Mouse (Mus musculus) cerebellum, adult 2 months (tissue): ENCODE measurements at regions not wholly inside any gene's neighbourhood (a gene's known extent, or its start where the extent isn't known, plus 50 kb on each side); places are given as distances from the start of the nearest gene placed in this dataset.

ENCODE experiments used
- DNase-seq, 2 experiments: peaks; one replicate each; pipeline ENCODE4 v3.0.0; 2021
- H3K27ac ChIP-seq: fragments of 200-500 bp; 2 replicates; pipeline ENCODE4 v1.5.1; 2012; ENCODE audit warnings: low read length, control low read depth, inconsistent platforms; ENCODE audit not compliant: insufficient read depth
- H3K27me3 ChIP-seq: fragments of 200-500 bp; 2 replicates; pipeline ENCODE4 v1.6.1; 2012; ENCODE audit warnings: inconsistent platforms, mild to moderate bottlenecking, low read length, moderate library complexity; ENCODE audit not compliant: control insufficient read depth, insufficient read depth
- H3K4me1 ChIP-seq: fragments of 200-500 bp; 2 replicates; pipeline ENCODE4 v1.6.1; 2011; ENCODE audit warnings: low read length; ENCODE audit not compliant: control insufficient read depth, insufficient read depth
- H3K4me3 ChIP-seq: fragments of 200-500 bp; replicated peaks from 2 replicates; pipeline ENCODE3; 2011; ENCODE audit warnings: mild to moderate bottlenecking, low read depth, low read length, control low read depth; ENCODE audit not compliant: insufficient read depth
- CTCF ChIP-seq: fragments of 200-500 bp; IDR thresholded peaks from 2 replicates; pipeline ENCODE4 v1.5.1; 2011; ENCODE audit warnings: low read depth, mild to moderate bottlenecking, control low read depth, low read length, moderate library complexity, borderline replicate concordance; ENCODE audit not compliant: insufficient read depth
- POLR2A ChIP-seq: fragments of 200-500 bp; IDR thresholded peaks from 2 replicates; pipeline ENCODE4 v1.6.1; 2011; ENCODE audit warnings: low read length, control low read depth, borderline replicate concordance; ENCODE audit not compliant: insufficient read depth
- WGBS: fragments of 180-500 bp; shearing (Covaris S2); methylation state at CpG from one replicate; pipeline ENCODE4 v1.1.7; 2018; 5-methylcytosine and 5-hydroxymethylcytosine counted together

DNA sequence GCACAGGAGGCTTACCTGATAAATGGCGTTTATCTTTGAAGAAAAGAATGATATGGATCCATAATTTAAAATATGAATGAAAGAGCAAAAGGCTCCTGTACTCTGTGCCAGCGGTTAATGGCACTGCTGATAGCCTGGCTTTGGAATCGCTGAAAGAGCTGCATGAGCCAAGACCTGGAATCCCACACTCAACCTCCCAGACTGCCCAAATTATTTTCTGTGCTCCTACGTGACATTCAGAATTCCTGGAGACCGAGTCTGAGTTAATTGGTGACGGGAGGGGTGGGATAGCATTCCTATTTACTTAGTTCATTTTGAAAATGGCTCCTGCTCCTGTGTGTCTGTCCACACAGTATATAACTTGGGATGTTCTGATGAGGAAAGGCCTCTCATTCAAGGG is 129.0 kb upstream of the Dyrk2 start:
- Histone ChIP-seq H3K27me3 (no peaks in the 10 kb centered on the region), H3K27ac (no peak overlapping the region), H3K4me1 (no peaks in the 10 kb centered on the region), H3K4me3 (no peak overlapping the region)
- WGBS: 61% methylated on average over 6 of the region's 6 CpGs
- no peak for TF ChIP-seq CTCF
- no peak for TF ChIP-seq POLR2A
- DNase-seq: no peak

DNA sequence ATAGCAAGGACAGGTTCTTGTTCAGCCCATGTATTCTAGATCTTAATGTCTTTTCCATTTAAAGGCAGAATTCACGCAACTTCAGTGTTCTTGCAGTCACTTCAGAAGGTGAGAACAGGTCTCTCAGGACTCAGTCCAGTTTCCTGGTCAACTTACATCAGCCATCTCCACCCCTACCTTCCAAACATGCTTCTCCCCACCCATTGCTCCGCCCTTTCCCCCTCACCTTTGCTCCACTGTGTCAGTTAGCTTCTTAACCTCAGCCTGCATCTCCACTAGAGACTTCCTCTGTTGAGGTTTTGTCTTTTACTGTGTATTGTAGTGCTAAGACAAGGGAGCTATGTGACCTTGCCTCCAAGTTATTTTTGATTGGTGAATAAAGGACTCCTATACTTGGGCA is 127.0 kb upstream of the Dyrk2 start:
- no peaks in the 10 kb centered on the region for H3K27me3 ChIP-seq
- no peak overlapping the region for H3K27ac ChIP-seq
- 92% methylated on average over 2 of the region's 2 CpGs for WGBS
- DNase-seq: no peak
- TF ChIP-seq CTCF (no peak), POLR2A (no peak)
- H3K4me1 ChIP-seq: no peaks in the 10 kb centered on the region
- no peak overlapping the region for H3K4me3 ChIP-seq

DNA sequence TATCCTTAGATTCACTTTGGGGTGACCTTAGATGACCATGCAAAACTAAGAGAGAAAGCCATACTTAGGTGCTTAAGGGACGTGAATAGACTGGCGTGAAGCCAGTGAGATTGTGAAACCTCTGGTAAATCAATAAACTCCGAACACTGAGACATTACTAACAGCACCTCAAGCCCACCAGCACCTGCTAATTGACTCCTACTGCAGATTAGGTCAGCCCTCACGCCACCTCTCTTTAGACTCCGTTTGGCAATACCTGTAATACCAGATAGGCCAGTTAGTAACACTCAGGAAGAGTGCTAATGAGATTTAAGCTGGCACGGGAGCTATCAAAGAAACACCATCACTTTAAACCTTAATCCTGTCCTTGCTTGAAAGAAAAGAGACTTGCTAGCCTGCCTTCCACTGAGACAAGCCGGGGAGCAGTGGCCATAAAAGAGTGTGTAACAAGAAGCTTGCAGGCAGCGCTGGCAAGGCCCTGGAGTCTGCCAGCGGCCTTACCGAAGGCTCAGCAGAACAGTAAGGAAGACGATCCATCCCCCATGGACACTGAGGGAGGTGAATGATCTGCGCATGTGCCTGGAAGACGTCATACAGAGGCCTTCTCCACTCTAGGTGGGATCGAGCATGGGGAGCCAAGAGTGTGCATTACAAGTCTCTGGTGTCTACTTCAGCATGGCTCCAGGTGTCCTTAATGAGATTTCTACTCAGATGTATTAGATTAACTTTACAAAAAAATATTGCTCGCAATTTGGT is 124.0 kb upstream of the Dyrk2 start:
- no peak for DNase-seq
- no peaks in the 10 kb centered on the region for H3K27me3 ChIP-seq
- no peak for TF ChIP-seq POLR2A
- TF ChIP-seq CTCF: no peak
- WGBS: 87% methylated on average over 15 of the region's 15 CpGs
- H3K4me3 ChIP-seq: no peak overlapping the region
- H3K27ac ChIP-seq: no peak overlapping the region
- no peaks in the 10 kb centered on the region for H3K4me1 ChIP-seq

DNA sequence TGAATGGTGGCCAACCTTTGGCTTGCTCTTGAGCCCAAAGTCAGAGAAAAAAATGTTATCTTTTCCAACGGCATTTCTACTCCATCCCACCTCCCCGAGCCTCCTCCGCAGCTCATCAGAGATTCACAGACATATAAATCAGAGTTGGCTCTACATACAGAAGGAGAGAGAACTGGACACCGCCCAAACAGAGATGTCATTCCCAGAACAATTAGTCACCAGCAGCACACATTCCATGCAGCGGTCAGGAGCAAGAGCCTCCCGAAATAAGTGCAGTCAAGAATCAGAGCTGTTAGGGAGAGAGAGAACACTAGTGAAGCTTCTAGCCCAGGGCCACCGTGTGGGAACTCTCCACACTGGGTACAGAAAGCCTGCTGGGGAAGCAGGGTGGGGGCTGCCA is 121.2 kb upstream of the Dyrk2 start:
- Histone ChIP-seq H3K4me3 (no peak overlapping the region), H3K27ac (no peak overlapping the region), H3K27me3 (no peaks in the 10 kb centered on the region), H3K4me1 (no peaks in the 10 kb centered on the region)
- WGBS: 32% methylated on average over 7 of the region's 7 CpGs
- TF ChIP-seq POLR2A (no peak), CTCF (no peak)
- no peak for DNase-seq

DNA sequence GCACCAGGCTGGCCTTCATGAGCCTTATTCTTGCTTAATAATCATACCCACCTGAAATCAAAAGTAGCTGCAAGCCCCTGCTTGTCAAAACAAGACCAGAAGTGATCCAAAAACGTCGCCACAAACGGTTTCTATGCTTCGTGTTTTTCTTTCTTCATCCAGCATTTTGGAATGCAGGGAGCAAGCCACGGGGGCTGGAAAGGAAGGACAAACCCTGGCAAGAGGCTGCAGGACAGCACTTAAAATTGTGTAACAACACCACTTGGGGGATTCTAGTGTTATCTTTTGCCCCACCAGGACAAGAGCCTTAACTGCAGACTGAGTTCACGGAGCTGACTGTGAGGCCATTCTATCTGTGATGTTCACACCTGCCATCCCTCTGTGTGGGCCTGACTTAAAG is 120.5 kb upstream of the Dyrk2 start:
- TF ChIP-seq CTCF: no peak
- TF ChIP-seq POLR2A: no peak
- Histone ChIP-seq H3K4me1 (no peaks in the 10 kb centered on the region), H3K27me3 (no peaks in the 10 kb centered on the region), H3K27ac (no peak overlapping the region), H3K4me3 (no peak overlapping the region)
- DNase-seq: no peak
- WGBS: 90% methylated on average over 6 of the region's 6 CpGs

DNA sequence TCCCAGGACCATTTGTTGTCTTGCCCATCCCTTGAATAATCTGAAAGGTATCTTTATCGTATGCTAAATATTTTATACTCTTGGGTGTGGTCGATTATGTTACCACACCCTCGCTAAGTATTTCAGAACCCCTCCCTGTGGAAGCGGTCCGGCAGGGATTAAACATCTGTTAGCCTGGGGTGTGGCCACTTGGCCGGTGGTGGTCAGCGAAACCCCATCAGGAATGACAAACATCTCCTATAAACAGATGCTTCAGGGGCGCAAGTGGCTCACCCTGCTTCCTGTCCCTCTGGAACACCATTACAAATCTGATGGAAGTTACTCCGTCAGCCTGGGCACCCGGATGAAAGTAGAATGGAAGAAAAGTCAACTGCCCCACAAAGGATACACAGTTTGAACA is 119.8 kb upstream of the Dyrk2 start:
- 90% methylated on average over 10 of the region's 10 CpGs for WGBS
- no peak for DNase-seq
- no peaks in the 10 kb centered on the region for H3K4me1 ChIP-seq
- H3K27ac ChIP-seq: no peak overlapping the region
- TF ChIP-seq CTCF (no peak), POLR2A (no peak)
- H3K27me3 ChIP-seq: no peaks in the 10 kb centered on the region
- H3K4me3 ChIP-seq: no peak overlapping the region

DNA sequence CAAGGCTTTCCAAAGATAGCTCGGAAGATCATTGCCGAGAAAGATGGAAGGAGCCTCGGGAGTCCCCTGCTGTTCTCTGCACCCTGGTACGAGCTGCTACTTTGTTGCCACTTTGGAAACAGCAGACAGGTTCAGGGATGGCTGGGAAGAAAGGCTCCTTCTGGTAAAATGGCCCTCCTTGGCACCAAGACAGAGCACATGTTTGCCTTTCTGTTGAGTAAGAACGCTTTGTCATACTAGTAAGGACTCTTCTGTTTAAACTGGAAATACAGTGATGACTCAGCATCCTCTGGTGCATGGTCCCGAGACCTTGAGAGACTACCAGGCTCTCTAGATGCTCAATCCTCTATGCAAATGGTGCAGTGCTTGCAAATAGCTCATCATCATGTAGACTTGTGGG is 118.2 kb upstream of the Dyrk2 start:
- no peak for DNase-seq

DNA sequence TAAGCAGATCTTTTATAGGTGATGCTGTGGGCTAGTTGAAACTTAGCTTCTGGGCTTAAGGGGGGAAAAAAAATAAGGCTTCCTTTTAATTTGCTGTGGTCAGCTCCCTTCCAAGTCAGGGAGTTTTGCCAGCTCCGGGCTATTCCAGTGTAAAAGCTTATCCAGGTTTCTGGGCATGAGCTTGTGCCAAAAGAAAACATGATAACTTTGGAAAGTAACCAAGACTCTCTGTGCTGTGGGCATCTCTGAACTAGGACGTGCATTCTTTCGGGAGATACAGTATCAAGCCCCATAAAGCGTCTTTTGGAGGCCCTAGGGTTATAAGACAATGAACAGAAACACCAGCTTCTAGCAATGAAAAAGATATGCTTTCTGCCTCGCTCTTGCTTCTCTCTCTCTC is 114.6 kb upstream of the Dyrk2 start:
- no peaks in the 10 kb centered on the region for H3K27me3 ChIP-seq
- TF ChIP-seq CTCF: no peak
- TF ChIP-seq POLR2A: no peak
- 7% methylated on average over 5 of the region's 5 CpGs for WGBS
- H3K4me1 ChIP-seq: no peaks in the 10 kb centered on the region
- peak in 1 of 2 experiments; percentile 14 for DNase-seq
- no peak overlapping the region for H3K4me3 ChIP-seq
- H3K27ac ChIP-seq: no peak overlapping the region

More for the DNA sequence above, 118.2 kb upstream of the Dyrk2 start:
- no peaks in the 10 kb centered on the region for H3K4me1 ChIP-seq
- H3K4me3 ChIP-seq: no peak overlapping the region
- H3K27me3 ChIP-seq: no peaks in the 10 kb centered on the region
- no peak overlapping the region for H3K27ac ChIP-seq
- no peak for TF ChIP-seq POLR2A
- no peak for TF ChIP-seq CTCF
- 87% methylated on average over 6 of the region's 6 CpGs for WGBS
